Mouse (Mus musculus) cerebellum, adult 9-11 months (tissue): ENCODE results near the gene Abhd17c.
"Not testable (repeated sequence)": the region's sequence is repeated elsewhere in the genome, so short reads cannot be mapped to it uniquely, and the experiment has no call there.

Experiments
- DNase-seq: peaks from one replicate; pipeline ENCODE4 v3.0.0; 2022

The Abhd17c gene

GRCm38 (mm10) chr7:84151001-84151959 is at the start of gene Abhd17c:
TSS of gene Abhd17c (minus strand) at chr7:84151893.
- peak; percentile 67 for DNase-seq

GRCm38 (mm10) chr7:84197208-84197860 is 45.6 kb upstream of the Abhd17c start:
- DNase-seq = no peak

GRCm38 (mm10) chr7:84196221-84196620 is 44.5 kb upstream of the Abhd17c start:
- no peak for DNase-seq

- no peak for DNase-seq
These were observed 40.6 kb upstream of the Abhd17c start for GRCm38 (mm10) chr7:84192256-84192655.

- DNase-seq = no peak
These were observed 39.8 kb upstream of the Abhd17c start for GRCm38 (mm10) chr7:84191476-84191875.

GRCm38 (mm10) chr7:84188196-84188595 is 36.5 kb upstream of the Abhd17c start:
- DNase-seq = no peak

- no peak for DNase-seq
These were observed 33.5 kb upstream of the Abhd17c start for GRCm38 (mm10) chr7:84185196-84185595.

GRCm38 (mm10) chr7:84184703-84185102 is 33.0 kb upstream of the Abhd17c start:
- no peak for DNase-seq

- not testable (repeated sequence) for DNase-seq
These were observed 27.1 kb upstream of the Abhd17c start for GRCm38 (mm10) chr7:84178809-84179208.

GRCm38 (mm10) chr7:84174655-84175448 is 23.2 kb upstream of the Abhd17c start:
- peak; percentile 2 for DNase-seq

- no peak for DNase-seq
These were observed 21.7 kb upstream of the Abhd17c start for GRCm38 (mm10) chr7:84173394-84173793.

GRCm38 (mm10) chr7:84171177-84171787 is 19.6 kb upstream of the Abhd17c start:
- no peak for DNase-seq

GRCm38 (mm10) chr7:84168355-84168754 is 16.7 kb upstream of the Abhd17c start:
- DNase-seq = no peak

GRCm38 (mm10) chr7:84166721-84167419 is 15.2 kb upstream of the Abhd17c start:
- DNase-seq = no peak

- DNase-seq = no peak
These were observed 14.3 kb upstream of the Abhd17c start for GRCm38 (mm10) chr7:84166007-84166406.

- DNase-seq = no peak
These were observed 13.6 kb upstream of the Abhd17c start for GRCm38 (mm10) chr7:84165288-84165687.

- no peak for DNase-seq
These were observed 13.2 kb upstream of the Abhd17c start for GRCm38 (mm10) chr7:84164880-84165279.

- no peak for DNase-seq
These were observed 12.7 kb upstream of the Abhd17c start for GRCm38 (mm10) chr7:84164419-84164818.

GRCm38 (mm10) chr7:84163585-84163984 is 11.9 kb upstream of the Abhd17c start:
- DNase-seq = no peak

- DNase-seq = no peak
These were observed 7.7 kb upstream of the Abhd17c start for GRCm38 (mm10) chr7:84159414-84159813.

- DNase-seq = no peak
These were observed 2.1 kb upstream of the Abhd17c start for GRCm38 (mm10) chr7:84153821-84154220.

GRCm38 (mm10) chr7:84152821-84153220 is 1.1 kb upstream of the Abhd17c start:
- no peak for DNase-seq
